Mouse (Mus musculus) megakaryocyte, embryonic 14.5 days (primary cell): ENCODE measurements around the gene Ciz1. TPM values are rescaled to one million over a fixed set of nuclear protein-coding genes. Genes with fewer than 3 reads are reported as not detected.
A peak's percentile ranks its signal among the peaks of the same experiment; 100 is the strongest.

Experiments used
- H3K27me3 ChIP-seq: replicated peaks from 2 replicates; pipeline ENCODE3; 2012; ENCODE audit warnings: inconsistent platforms
- H3K36me3 ChIP-seq: replicated peaks from 2 replicates; pipeline ENCODE3; 2012; ENCODE audit warnings: low read length, inconsistent platforms, mixed read lengths
- H3K4me1 ChIP-seq: 2 replicates; pipeline ENCODE4 v1.6.1; 2012; ENCODE audit warnings: inconsistent platforms
- H3K4me3 ChIP-seq: replicated peaks from 2 replicates; pipeline ENCODE3; 2012; ENCODE audit warnings: moderate library complexity, mild to moderate bottlenecking, inconsistent platforms
- H3K9me3 ChIP-seq: 2 replicates; pipeline ENCODE4 v1.6.1; 2012; ENCODE audit warnings: inconsistent platforms
- FLI1 ChIP-seq: IDR thresholded peaks from 2 replicates; pipeline ENCODE4 v1.6.1; 2012; ENCODE audit warnings: low read length, inconsistent platforms, mixed read lengths
- GATA1 ChIP-seq: IDR thresholded peaks from 3 replicates; pipeline ENCODE4 v1.6.1; 2012; ENCODE audit warnings: mixed read lengths, low read length, inconsistent platforms, borderline replicate concordance
- polyA plus RNA-seq: library from polyadenylated mRNA; stranded (reverse); fragments of >175 nt; gene quantifications from 2 replicates; pipeline ENCODE4 v1.2.3, GENCODE M21; 2012; ENCODE audit warnings: low replicate concordance; ENCODE audit not compliant: insufficient read depth

The Ciz1 gene
- polyA plus RNA-seq, 1 experiment: 163 TPM

- Histone ChIP-seq H3K27me3 (peaks cover 82% of the 10 kb centered on the region), H3K4me1 (peaks cover 38% of the 10 kb centered on the region)
- TF ChIP-seq GATA1 (no peak), FLI1 (no peak)
Measured at GRCm38 (mm10) chr2:32347019-32347418, 5.1 kb upstream of the Ciz1 start.

DNA sequence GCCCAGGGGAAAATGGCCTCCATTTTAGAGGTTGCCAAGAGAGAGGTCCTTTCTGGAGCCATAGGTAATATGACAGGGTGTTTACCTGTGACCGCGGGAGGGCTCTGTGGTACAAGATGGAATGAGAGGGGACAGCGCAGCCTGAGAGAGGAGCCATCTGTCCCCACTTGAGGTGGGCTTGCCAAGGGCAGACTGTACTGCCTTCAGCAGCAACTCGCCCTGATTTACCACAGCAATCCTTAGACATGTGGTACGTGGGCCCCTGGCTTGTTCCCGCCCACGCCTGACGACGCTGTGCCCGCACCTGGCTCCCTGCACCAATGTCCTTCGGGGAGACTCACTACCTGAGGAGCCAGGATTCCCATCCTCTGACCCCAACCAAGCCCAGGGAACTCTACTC, 3.8 kb upstream of the Ciz1 start:
- Histone ChIP-seq H3K4me3 (no peak overlapping the region), H3K27me3 (peaks cover 83% of the 10 kb centered on the region), H3K4me1 (peaks cover 50% of the 10 kb centered on the region), H3K9me3 (no peaks in the 10 kb centered on the region), H3K36me3 (no peaks in the 10 kb centered on the region)
- TF ChIP-seq FLI1: no peak
- no peak for TF ChIP-seq GATA1

More at GRCm38 (mm10) chr2:32347019-32347418, 5.1 kb upstream of the Ciz1 start:
- no peak overlapping the region for H3K4me3 ChIP-seq
- H3K36me3 ChIP-seq: no peaks in the 10 kb centered on the region
- H3K9me3 ChIP-seq: no peaks in the 10 kb centered on the region

DNA sequence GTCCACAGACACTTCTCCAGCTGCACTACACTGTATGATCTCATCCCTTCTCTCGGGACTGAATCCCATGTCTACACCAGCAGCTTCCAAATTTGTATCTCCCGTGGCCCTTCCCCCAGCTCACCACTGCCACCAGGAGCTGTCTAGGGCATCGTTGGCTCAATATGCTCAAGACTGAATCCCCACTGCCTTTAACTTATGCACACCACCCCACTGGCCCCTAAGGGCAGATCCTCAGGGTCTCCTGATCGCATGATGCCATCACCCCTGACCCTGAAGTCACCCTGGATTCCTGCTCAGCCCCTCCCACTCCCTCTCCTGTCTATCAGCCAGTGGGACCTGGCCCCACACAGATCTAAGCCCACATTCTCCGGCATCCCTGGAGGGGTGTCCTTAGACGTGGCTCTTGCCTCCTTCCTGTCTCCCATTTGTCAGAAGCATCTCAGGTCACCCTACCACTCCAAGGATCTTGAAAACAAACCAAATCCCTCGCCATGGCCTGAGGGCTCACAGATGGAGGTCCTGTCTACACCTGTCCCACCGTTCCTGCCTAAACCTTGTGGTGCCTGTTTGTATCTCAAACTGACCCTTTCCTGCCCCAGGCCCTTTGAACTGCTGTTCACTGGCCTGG, 2.4 kb upstream of the Ciz1 start:
- H3K27me3 ChIP-seq: peaks cover 72% of the 10 kb centered on the region
- H3K9me3 ChIP-seq: no peaks in the 10 kb centered on the region
- no peaks in the 10 kb centered on the region for H3K36me3 ChIP-seq
- peaks cover 56% of the 10 kb centered on the region for H3K4me1 ChIP-seq
- TF ChIP-seq FLI1: no peak
- no peak for TF ChIP-seq GATA1
- H3K4me3 ChIP-seq: no peak overlapping the region

DNA sequence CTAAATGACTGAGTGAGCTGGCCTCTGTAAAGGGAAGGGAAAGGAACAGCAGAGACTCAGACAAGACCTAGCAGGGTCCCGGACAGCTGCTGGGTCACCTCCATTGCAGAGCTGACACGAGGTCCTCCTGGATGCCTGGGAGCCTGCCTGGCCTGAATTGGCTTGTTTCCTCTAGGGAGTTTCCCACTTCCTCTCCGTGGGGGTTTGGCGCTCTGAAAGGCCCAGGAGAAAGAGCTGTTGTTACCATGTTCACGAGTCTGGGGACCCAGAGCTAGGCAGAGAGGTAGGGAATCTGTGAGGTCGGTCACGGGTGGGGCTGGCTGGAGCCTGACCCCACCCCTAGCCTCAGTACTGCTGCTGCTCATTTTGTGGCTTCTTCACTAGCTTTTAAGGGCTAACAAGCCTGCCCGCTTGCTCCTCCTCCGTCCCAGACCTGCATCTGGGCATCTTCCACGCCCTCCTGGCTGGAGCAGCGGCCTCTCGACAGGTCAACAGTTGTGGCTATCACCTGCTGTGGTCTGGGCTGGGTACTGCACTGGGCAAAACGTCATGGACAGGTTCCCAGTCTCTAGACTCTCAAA, 1.6 kb upstream of the Ciz1 start:
- Histone ChIP-seq H3K9me3 (no peaks in the 10 kb centered on the region), H3K27me3 (peaks cover 67% of the 10 kb centered on the region), H3K4me3 (no peak overlapping the region), H3K4me1 (peaks cover 56% of the 10 kb centered on the region), H3K36me3 (no peaks in the 10 kb centered on the region)
- TF ChIP-seq GATA1 (no peak), FLI1 (no peak)

DNA sequence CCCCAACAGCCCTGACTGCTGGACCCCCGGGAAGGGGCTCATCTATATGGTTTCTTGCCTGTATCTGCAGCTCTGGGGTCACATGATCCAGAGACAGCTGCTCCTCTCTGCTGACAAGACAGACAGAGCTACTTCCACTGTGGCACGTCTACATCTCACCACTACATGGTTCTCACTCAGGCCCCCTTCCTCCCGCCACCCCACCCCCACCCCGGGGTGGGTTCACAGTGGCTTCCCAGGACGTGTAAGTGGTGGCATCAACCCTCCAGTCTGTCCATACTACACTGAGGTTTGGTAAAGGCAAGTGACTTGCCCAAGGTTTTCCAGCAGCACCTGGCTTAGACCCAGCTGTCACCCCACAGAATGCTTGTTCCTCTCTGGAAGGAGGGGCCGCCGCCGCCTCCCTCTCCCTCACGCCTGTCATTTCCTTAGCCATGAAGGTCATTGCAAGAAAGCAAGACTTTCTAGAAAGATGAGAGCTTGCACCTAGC, 611 bp upstream of the Ciz1 start:
- Histone ChIP-seq H3K4me3 (no peak overlapping the region), H3K4me1 (peaks cover 56% of the 10 kb centered on the region), H3K27me3 (peaks cover 67% of the 10 kb centered on the region), H3K9me3 (no peaks in the 10 kb centered on the region), H3K36me3 (no peaks in the 10 kb centered on the region)
- TF ChIP-seq FLI1: no peak
- no peak for TF ChIP-seq GATA1

DNA sequence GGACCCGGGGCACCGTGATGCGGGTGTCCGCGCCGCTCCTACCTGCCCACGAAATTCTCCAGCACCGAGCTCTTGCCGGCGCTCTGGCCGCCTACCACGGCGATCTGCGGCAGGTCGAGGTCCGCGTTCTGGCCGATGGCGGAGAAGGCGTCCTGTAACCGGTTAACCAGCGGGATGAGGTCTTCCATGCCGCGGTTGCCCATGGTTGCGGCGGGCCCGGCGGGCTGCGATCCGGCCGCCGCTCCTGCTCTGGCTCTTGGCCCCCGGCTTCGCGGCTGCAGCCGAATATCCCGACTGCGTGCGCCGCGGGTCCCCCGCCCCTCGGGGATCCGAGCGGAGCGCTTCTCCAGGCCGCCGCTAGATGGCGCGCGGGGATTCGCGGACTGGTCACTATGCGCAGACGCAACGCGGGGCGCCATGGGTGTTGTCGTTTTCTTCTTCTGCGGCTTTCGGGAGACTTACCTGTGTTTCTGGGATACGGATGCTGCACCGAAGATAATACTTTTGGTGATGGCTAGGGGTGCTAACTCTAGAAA, 948 bp downstream of the Ciz1 start, which contains the start of gene Dnm1:
Gene Dnm1, minus strand, starts transcription at position 332 of the 536 bp plus-strand sequence.
- peaks cover 57% of the 10 kb centered on the region for H3K27me3 ChIP-seq

GRCm38 (mm10) chr2:32353836-32354235, 1.7 kb downstream of the Ciz1 start:
- no peaks in the 10 kb centered on the region for H3K36me3 ChIP-seq
- peaks cover 54% of the 10 kb centered on the region for H3K27me3 ChIP-seq
- peaks cover 64% of the 10 kb centered on the region for H3K4me1 ChIP-seq
- H3K9me3 ChIP-seq: no peaks in the 10 kb centered on the region
- no peak for TF ChIP-seq GATA1
- no peak for TF ChIP-seq FLI1
- H3K4me3 ChIP-seq: no peak overlapping the region

More for the DNA sequence above, 948 bp downstream of the Ciz1 start, which contains the start of gene Dnm1:
- Histone ChIP-seq H3K36me3 (no peaks in the 10 kb centered on the region), H3K4me1 (peaks cover 67% of the 10 kb centered on the region), H3K9me3 (no peaks in the 10 kb centered on the region), H3K4me3 (peak within 1 kb of the TSS; percentile 93)
- TF ChIP-seq GATA1 (no peak), FLI1 (no peak)

DNA sequence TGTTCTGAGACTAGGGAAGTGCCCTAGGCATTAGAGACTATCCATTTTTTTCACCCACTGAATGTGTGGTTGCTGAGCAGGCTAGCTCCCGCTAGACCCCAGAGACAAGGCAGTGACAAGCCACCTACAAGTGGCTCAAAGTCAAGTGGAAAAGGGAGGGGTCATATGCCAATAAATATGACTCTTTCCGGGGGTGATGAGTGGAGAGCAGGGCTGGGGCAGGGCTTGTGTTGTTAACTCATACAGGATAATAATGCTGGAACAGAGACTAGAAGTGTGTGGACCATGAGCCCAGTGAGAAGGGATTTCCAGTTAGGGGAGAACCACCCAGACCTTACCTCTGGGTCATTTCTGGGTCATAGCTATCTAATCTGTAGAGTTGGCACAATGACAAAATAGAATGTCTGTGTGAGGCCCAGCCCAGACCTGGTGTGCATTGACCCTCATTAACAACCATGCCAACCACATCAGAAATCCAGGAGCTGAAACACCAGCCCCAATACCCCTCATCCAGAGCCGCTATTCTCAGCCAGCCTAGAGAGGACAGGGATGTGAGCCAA, 2.3 kb downstream of the Ciz1 start:
- TF ChIP-seq GATA1 (no peak), FLI1 (no peak)
- Histone ChIP-seq H3K4me3 (no peak overlapping the region), H3K9me3 (no peaks in the 10 kb centered on the region), H3K4me1 (peaks cover 58% of the 10 kb centered on the region), H3K27me3 (peaks cover 48% of the 10 kb centered on the region), H3K36me3 (no peaks in the 10 kb centered on the region)

- no peaks in the 10 kb centered on the region for H3K36me3 ChIP-seq
- no peak overlapping the region for H3K4me3 ChIP-seq
- H3K27me3 ChIP-seq: peaks cover 30% of the 10 kb centered on the region
- TF ChIP-seq GATA1 (no peak), FLI1 (no peak)
- H3K4me1 ChIP-seq: peaks cover 49% of the 10 kb centered on the region
- no peaks in the 10 kb centered on the region for H3K9me3 ChIP-seq
Measured at GRCm38 (mm10) chr2:32356216-32356615, 4.1 kb downstream of the Ciz1 start.

DNA sequence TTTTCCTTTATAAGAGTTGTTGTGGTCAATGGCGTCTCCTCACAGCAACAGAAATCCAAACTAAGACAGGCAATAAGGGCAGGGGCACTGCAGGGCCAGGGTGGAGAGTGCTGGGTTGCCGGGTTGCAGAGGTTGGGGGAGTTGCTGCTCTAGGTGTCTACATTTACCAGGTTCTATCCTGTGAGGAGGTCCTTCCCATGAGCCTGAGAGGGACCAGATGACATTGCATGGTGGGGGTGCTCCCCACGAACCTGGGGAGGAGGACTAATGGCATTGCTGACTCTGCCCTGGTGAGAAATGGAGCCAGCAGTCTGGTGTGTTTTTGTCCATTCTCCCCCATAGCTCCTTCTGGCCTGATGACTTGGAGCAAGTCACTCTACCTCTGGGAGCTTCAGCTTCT, 5.6 kb downstream of the Ciz1 start:
- Histone ChIP-seq H3K9me3 (no peaks in the 10 kb centered on the region), H3K36me3 (no peaks in the 10 kb centered on the region), H3K4me1 (peaks cover 42% of the 10 kb centered on the region), H3K27me3 (peaks cover 15% of the 10 kb centered on the region), H3K4me3 (no peak overlapping the region)
- TF ChIP-seq FLI1 (no peak), GATA1 (no peak)
